Mouse (Mus musculus) megakaryocyte, adult 5-6 weeks (primary cell): ENCODE measurements around the gene Rims4. TPM values are rescaled to one million over a fixed set of nuclear protein-coding genes. Genes with fewer than 3 reads are reported as not detected.

Experiments used
- ATAC-seq: 2 replicates; pipeline ENCODE4 v1.8.0; 2016; ENCODE audit warnings: mild to moderate bottlenecking, inconsistent platforms; ENCODE audit not compliant: poor library complexity, severe bottlenecking
- total RNA-seq, 2 experiments: library from RNA; stranded (forward) in 1 of 2; stranded (reverse) in 1 of 2; fragments of 153-499, 151-499 nt in 1 of 2; fragments of 221-1000, 200-1000 nt in 1 of 2; gene quantifications; 2 replicates each; pipeline versions ENCODE4 v1.2.3 to v1.2.4; 2015 to 2017

The Rims4 gene
- not detected in 2 replicates for total RNA-seq (2015)
- total RNA-seq (2017) = not detected in 2 replicates

- ATAC-seq = no peak
Observed at GRCm38 (mm10) chr2:163918317-163919258, at the start of gene Rims4. Rims4 (minus strand) TSS chr2:163918683.

DNA sequence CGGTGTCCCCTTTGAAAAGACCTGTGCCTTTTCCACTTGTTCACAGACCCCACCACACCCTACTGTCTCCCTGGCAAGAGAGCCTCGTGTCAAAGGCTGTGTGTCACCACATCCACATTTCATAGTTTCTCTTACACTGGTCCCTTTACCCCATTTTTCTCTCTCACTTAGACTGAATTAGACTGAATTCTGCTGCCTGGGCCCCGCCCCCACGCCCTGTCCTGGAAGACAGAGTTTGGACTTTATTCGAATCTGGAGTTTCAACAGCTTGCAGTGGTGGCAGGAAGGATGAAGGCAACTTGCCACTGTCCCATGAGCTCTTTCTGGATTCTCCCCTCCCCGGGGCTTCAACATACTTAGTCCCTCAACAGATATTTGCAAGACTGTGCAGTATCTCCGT, 47.2 kb upstream of the Rims4 start:
- no peak for ATAC-seq

DNA sequence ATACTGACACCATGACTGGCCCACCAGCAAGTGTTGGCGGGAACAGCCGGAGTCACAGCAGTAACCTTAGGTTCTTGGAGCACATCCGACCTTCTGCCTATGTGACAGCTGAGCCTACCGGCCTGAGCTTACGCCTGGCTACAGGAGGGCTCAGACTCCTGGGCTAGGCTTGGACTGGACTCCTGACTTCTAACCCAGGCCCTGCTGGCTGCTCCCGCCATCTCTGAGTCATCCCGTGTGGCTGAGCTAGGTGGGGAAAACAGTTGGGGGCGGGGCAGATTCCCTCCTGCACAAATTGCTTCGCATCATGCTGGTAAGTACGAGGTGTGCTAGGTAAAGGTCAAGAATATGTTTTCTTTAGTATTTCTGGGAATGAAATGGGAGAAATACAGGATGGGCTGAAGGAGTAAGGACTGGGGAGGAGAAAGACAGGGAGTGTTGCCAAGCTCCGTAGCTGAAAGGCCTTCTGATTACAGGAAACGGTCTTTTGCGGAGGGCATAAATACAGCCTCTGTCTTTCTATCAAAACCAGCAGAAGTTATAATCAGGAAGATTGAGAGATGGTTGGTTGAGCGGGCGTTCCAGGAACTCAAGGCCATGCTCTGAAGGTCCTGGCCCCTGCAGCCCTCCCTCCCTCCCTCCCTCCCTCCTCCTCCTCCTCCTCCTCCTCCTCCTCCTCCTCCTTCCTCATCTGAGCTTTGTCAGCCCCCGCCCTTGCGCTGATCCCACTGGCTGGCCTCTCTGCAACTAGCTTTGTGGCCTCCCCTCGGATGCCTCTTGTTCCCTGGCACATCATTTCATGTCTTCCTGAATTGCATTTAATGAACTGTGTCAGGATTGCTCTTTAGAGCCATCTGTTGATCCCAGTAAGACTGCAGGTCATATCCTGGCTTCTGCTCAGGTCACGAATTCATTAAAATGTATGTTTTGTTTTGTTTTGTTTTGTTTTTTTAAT, 46.4 kb upstream of the Rims4 start:
- ATAC-seq = no peak

- ATAC-seq = no peak
Observed at GRCm38 (mm10) chr2:163953622-163954310, 35.3 kb upstream of the Rims4 start.

DNA sequence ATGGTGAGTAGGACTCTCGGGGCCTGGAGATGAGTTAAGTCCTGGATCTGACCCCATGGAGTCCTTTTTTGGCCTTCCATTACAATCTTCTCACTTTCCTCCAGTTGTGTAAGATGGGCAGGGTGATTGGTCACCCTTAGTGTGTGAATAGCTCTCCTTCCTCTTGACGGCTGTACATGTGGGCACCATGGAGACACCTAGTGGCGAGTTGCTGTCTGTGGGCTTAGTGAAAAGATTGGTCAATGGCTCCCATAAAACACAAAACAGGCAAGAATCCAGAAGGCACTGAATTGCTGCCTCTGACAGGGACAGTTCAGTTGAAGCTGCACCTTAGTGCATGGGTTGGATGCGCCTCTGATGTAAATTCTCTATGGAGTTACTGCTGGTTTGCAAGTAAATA, 33.3 kb upstream of the Rims4 start:
- ATAC-seq = peak; percentile 71

- ATAC-seq = no peak
Observed at GRCm38 (mm10) chr2:163947976-163948375, 29.5 kb upstream of the Rims4 start.

- ATAC-seq = no peak
Observed at GRCm38 (mm10) chr2:163946221-163946620, 27.7 kb upstream of the Rims4 start.

DNA sequence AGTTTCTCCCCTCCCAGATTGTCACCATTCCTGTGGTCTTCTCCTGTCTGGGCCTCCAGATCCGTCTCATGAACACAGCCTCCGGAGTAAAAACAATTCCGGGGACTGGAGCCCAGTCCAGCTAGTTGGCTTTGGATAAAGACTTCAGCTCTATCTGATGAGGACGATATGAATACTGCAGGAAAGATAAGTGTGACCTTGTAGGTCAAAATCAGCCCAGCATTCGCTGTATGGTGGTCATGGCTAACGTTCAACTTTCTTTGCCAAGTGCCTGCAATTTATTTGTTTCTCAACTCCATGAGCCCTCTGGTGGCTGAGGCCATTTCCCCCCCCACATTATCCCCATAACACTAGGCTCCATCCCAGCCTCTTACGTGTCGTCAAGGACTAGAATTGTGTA, 26.0 kb upstream of the Rims4 start:
- no peak for ATAC-seq

DNA sequence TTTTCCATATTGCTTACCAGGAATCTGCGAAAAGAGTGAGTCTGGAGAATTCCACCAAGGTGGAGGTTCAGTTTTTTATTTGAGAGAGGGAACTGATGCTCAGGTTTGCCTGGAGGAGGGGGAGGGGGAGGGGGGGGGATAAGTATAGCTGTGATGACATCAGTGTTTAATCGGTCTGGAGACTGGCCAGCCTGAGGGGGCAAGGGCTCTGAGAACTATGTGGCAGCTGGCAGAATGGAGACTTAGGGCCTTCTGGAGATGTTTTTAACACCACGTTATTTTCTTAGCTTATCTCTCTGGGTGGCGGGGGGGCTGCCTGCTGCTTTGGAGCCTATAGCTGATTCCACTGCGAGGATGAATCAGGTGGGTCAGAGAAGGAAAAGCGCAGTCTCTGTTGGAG, 24.6 kb upstream of the Rims4 start:
- ATAC-seq = no peak

GRCm38 (mm10) chr2:163939522-163939921, 21.0 kb upstream of the Rims4 start:
- no peak for ATAC-seq

DNA sequence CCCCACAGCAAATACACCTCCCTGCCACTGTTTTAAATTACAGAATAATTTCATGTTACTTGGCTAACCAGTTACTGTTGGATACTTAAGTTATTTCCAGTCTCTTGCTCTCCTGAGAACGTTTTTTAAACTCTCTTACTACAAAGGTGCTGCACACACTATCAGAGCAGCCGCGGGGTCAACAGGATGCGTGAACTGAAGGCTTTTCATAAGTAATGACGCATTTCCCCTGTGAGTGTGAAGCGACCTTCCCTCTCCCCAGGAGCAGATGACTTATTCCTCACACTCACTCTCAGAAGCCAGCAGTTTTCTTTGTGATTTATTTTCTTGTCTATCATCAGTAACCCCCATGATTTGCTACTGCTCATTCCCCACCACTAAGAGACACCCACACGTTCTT, 13.7 kb upstream of the Rims4 start:
- no peak for ATAC-seq

GRCm38 (mm10) chr2:163928464-163929200, 10.1 kb upstream of the Rims4 start:
- peak; percentile 49 for ATAC-seq

DNA sequence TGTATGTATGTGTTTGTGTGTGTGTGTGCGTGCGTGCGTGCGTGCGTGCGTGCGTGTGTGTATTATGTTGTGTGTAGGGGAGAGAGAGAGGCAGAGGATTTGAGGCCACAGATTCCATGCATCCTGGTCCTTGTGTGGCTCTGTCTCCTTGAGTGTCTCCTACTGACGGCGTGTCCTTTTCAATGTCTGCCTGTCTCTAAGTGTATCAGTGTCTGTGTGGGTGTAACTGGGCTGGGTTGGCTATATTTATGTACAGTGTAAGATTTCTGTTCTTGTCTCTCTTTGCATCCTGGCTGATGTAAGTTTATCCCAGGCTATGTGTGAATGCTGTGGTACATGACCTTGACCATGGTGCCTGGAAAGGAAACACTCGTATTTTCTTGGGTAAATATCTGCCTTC, 6.6 kb upstream of the Rims4 start:
- no peak for ATAC-seq

DNA sequence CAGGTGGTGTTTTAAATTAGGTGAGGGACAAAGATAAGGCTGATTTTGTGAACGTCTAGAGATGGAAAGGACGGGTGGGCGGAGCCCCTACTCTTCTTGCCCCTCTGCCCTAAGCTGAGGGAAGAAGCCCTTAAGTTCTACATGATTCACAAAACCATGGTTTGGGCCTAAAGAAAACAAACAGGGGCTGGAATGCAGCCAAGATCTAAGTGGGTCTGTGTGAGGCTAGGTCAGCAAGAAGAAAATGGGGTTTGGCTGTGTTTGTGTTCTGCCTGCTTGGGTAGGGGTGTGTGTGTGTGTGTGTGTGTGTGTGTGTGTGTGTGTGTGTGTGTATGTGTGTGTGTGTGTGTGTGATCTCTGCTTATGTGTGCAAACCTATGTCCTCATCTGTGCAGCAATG, 6.0 kb upstream of the Rims4 start:
- no peak for ATAC-seq

DNA sequence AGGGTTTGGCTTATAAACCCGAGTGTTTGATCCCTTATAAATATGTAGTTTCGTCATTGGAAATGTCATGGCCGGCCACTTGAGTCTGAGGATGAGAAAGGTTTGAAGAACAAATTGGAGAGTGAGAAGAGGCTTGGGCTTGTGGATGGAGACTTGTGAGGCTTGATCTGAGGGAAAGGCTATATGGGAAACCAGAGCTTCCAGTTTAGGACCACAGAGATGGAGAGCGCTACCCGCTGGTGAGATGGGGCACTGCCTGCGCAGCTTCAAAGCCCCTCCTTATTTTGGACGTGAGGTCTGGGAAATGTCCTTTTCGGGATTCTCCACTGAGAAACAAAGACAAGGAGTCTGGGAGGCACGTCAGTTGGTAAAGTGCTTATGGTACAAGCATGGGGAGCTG, 4.6 kb upstream of the Rims4 start:
- ATAC-seq = no peak

- no peak for ATAC-seq
Observed at GRCm38 (mm10) chr2:163919581-163919980, 1.1 kb upstream of the Rims4 start.

DNA sequence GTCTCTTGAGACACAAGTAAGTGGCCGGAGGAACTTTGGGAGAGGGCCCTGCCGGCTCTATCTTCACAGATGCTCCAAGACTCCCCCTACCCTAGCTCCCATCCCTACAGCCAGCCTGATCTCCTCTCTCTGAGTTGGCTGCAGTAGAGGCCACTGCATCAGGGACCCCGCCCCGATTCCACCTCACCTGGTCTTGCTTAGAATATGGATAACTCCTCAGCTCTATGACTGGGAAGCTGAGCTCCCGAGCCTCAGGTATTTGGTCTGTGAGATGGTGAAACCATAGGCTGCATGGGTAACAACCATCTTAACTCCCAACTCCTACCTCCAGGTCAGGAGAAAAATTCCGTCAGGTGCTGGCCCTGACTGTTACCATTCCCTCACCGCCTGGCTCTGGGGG, 1.8 kb downstream of the Rims4 start:
- no peak for ATAC-seq

DNA sequence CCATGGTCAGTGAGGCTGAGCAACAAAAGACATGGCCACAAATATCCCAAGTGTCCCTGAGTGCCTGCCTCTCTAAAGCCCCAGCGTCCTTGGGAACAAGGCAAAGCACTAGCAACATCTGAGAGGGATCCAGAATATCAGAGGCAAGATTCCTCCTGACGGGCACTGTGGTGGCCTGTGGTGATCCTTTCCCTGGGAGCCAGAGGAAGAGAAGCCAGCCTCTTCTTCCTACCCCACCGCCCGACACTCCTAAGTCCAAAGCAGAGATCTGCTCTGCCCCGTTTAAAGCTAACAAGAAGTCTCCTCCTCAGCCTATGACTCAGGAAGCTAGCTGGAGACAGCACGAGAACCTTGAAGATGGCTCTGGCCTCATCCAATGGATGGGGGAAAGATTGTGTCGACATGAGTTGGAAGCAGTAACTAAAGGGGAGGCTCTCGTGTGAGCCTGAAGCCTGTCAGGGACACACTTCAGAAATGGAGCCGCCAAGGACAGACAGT, 3.1 kb downstream of the Rims4 start:
- no peak for ATAC-seq

DNA sequence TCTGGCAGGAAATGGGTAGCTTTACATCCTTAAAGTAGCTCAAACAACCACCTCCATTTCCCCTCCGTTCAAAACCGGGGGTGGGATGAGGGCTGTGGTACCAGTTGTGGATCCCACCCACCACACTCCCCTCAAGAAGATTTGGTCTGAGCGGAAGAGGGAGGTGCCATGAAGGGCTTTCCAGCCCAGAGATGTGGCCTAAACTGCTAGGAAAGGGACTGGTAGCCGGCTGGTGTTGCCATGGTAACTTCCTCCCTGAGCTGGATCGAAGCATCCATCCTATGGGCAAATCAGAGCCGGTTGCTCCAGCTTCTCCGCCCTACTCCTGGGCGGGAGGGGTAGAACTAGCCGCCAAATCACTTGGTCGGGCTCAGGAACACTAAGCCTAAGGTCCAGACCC, 4.4 kb downstream of the Rims4 start:
- no peak for ATAC-seq

GRCm38 (mm10) chr2:163913704-163914103, 4.8 kb downstream of the Rims4 start:
- ATAC-seq = no peak
